Mouse (Mus musculus) liver, adult (tissue): ENCODE measurements around the gene Col8a1.

ENCODE experiments used
- GATA4 ChIP-seq: IDR thresholded peaks from 2 replicates; pipeline ENCODE4 v1.6.1; 2014; ENCODE audit warnings: mild to moderate bottlenecking, low read length; ENCODE audit not compliant: insufficient replicate concordance

Gene Col8a1

GRCm38 (mm10) chr16:57754526-57755125 is at the start of gene Col8a1:
Gene Col8a1, minus strand, starts transcription at chr16:57754737.
- no peak for TF ChIP-seq GATA4

GRCm38 (mm10) chr16:57801886-57802285 is 47.3 kb upstream of the Col8a1 start:
- no peak for TF ChIP-seq GATA4

- TF ChIP-seq GATA4, result no peak
These were observed 41.8 kb upstream of the Col8a1 start for GRCm38 (mm10) chr16:57796321-57796720.

GRCm38 (mm10) chr16:57779011-57779410 is 24.5 kb upstream of the Col8a1 start:
- TF ChIP-seq GATA4, result no peak

- TF ChIP-seq GATA4, result no peak
These were observed 11.1 kb upstream of the Col8a1 start for GRCm38 (mm10) chr16:57765615-57766014.

- TF ChIP-seq GATA4, result no peak
These were observed 5.3 kb upstream of the Col8a1 start for GRCm38 (mm10) chr16:57759862-57760261.

GRCm38 (mm10) chr16:57755708-57756107 is 1.2 kb upstream of the Col8a1 start:
- no peak for TF ChIP-seq GATA4

GRCm38 (mm10) chr16:57755241-57755640 is 704 bp upstream of the Col8a1 start:
- TF ChIP-seq GATA4, result no peak

- TF ChIP-seq GATA4, result no peak
These were observed 827 bp downstream of the Col8a1 start for GRCm38 (mm10) chr16:57753539-57754280.

- no peak for TF ChIP-seq GATA4
These were observed 4.0 kb downstream of the Col8a1 start for GRCm38 (mm10) chr16:57750549-57750948.

- TF ChIP-seq GATA4, result no peak
These were observed 6.4 kb downstream of the Col8a1 start for GRCm38 (mm10) chr16:57748093-57748492.

- no peak for TF ChIP-seq GATA4
These were observed 7.0 kb downstream of the Col8a1 start for GRCm38 (mm10) chr16:57747357-57748056.

GRCm38 (mm10) chr16:57740169-57740568 is 14.4 kb downstream of the Col8a1 start:
- TF ChIP-seq GATA4, result no peak

GRCm38 (mm10) chr16:57734942-57735341 is 19.6 kb downstream of the Col8a1 start:
- TF ChIP-seq GATA4, result no peak

GRCm38 (mm10) chr16:57733545-57733944 is 21.0 kb downstream of the Col8a1 start:
- no peak for TF ChIP-seq GATA4

- TF ChIP-seq GATA4, result no peak
These were observed 21.4 kb downstream of the Col8a1 start for GRCm38 (mm10) chr16:57733139-57733538.

- peak; percentile 40; the same call in 1 of the 2 replicates for TF ChIP-seq GATA4
These were observed 29.6 kb downstream of the Col8a1 start for GRCm38 (mm10) chr16:57724978-57725377.

- TF ChIP-seq GATA4, result no peak
These were observed 35.6 kb downstream of the Col8a1 start for GRCm38 (mm10) chr16:57718982-57719381.
